ENCODE assay signal across 1 mouse cellular context in the genomic region with DNA sequence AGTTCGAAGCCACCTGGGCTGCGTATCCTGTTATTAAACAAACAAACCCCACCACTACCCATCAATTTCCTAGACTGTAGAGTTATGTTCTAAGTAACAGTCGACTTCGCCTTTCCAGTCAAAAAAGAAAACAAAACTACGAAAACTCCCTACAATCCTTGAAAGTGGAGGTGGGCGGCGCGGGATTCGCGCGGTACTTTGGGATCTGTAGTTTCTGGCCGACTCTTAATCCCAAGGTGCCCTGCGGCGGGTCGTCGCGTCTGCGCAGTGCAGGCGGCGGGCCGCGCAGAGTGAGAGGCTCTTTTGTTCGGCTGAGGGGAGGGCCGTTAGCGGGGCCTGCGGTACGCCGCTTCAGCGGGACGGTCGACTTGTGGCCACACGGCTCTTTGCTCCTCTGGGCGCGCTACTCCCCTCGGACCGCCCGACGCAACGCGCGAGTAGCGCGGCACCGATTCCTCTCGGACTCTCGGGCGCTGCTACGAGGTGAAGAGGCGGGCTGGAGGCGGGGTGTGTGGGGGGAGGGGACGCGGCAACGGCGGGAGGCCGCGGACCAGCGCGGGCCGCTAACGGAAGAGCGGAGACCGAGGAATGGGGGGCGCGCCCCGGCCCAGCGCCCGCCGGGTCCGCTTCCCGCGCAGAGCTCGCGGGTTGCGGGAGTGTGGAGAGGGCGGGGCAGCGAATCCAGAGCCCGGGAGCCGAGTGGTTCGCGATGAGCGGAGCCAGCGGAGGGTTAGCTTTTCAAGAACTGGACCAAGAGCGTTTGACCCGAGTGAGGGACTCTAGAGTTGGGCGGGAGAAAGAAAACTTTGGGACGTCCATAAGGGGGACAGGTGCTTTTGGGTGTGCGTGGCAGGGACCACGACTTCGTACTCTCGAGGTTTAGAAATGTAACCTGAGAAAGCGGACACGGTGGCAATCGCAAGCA.
TF ChIP-seq lines count a peak whose summit lies in the region.

Cbx1 (plus strand) TSS at position 257 of the 925 bp plus-strand sequence.

TF ChIP-seq in CH12.LX, 34 proteins besides CTCF, POLR2A, EP300 and RAD21 (continued from another document):
- no peak for TF ChIP-seq ZC3H11A (IDR thresholded peaks at IDR 0.05; ENCODE audit: low read depth, low read length)
- TF ChIP-seq TBP (conservative IDR thresholded peaks at IDR 0.05; ENCODE audit: low read depth, low read length) = peak; percentile 71; the same call in 1 of the 2 replicates
- peak; percentile 97 for TF ChIP-seq NRF1 (IDR thresholded peaks at IDR 0.05; ENCODE audit: low read depth, low read length)
- TF ChIP-seq HCFC1 (IDR thresholded peaks at IDR 0.05; ENCODE audit: low read depth, low read length) = peak; percentile 97
- no peak for TF ChIP-seq ZNF384 (IDR thresholded peaks at IDR 0.05; ENCODE audit: low read depth, low read length)
- peak; percentile 98 for TF ChIP-seq KAT2A (IDR thresholded peaks at IDR 0.05; ENCODE audit: insufficient replicate concordance, low read length)
- TF ChIP-seq MYC (IDR thresholded peaks at IDR 0.05; ENCODE audit: low read depth, low read length) = peak; percentile 35; the same call in 1 of the 2 replicates
- TF ChIP-seq ZMIZ1 (IDR thresholded peaks at IDR 0.05; ENCODE audit: low read depth, low read length) = peak; percentile 91
- TF ChIP-seq POLR2AphosphoS2 (IDR thresholded peaks at IDR 0.05; ENCODE audit: low read depth, low read length) = peak; percentile 75
- TF ChIP-seq SMC3 (IDR thresholded peaks at IDR 0.05; ENCODE audit: low read depth, low read length) = no peak
- no peak for TF ChIP-seq JUND (conservative IDR thresholded peaks at IDR 0.05; ENCODE audit: low read depth, low read length)
- TF ChIP-seq E2F4 (IDR thresholded peaks at IDR 0.05; ENCODE audit: insufficient replicate concordance, low read depth, low read length) = peak; percentile 86; the same call in 1 of the 2 replicates
- no peak for TF ChIP-seq RCOR1 (conservative IDR thresholded peaks at IDR 0.05; ENCODE audit: low read depth, low read length)
- peak; percentile 88; the same call in 1 of the 2 replicates for TF ChIP-seq UBTF (IDR thresholded peaks at IDR 0.05; ENCODE audit: low read depth, low read length)
- peak; percentile 87 for TF ChIP-seq CHD2 (IDR thresholded peaks at IDR 0.05; ENCODE audit: low read length)
- TF ChIP-seq GABPA (IDR thresholded peaks at IDR 0.05; ENCODE audit: insufficient replicate concordance, low read depth, low read length) = peak; percentile 74; the same call in 1 of the 2 replicates
- TF ChIP-seq ETS1 (conservative IDR thresholded peaks at IDR 0.05; ENCODE audit: low read depth, low read length) = no peak
- 0 out of 2 replicates have a peak, but pooled peaks have one; percentile 58 for TF ChIP-seq MAZ (IDR thresholded peaks at IDR 0.05; ENCODE audit: low read depth, low read length)
- no peak for TF ChIP-seq PAX5 (IDR thresholded peaks at IDR 0.05; ENCODE audit: low read length)
- TF ChIP-seq MXI1 (IDR thresholded peaks at IDR 0.05; ENCODE audit: low read depth, low read length) = no peak; the same call in 1 of the 2 replicates
- TF ChIP-seq MEF2A (IDR thresholded peaks at IDR 0.05; ENCODE audit: borderline replicate concordance, low read depth, low read length) = peak; percentile 61; the same call in 1 of the 2 replicates
- TF ChIP-seq ELF1 (IDR thresholded peaks at IDR 0.05; ENCODE audit: low read depth, low read length) = peak; percentile 72
- no peak for TF ChIP-seq MAX (IDR thresholded peaks at IDR 0.05; ENCODE audit: low read length)
- TF ChIP-seq NELFE (IDR thresholded peaks at IDR 0.05; ENCODE audit: low read depth, low read length) = peak; percentile 92
- TF ChIP-seq JUN (IDR thresholded peaks at IDR 0.05; ENCODE audit: insufficient read depth, low read depth, low read length) = no peak
- peak; percentile 90 for TF ChIP-seq TCF12 (IDR thresholded peaks at IDR 0.05; ENCODE audit: low read depth, low read length)
- no peak for TF ChIP-seq USF1 (IDR thresholded peaks at IDR 0.05; ENCODE audit: low read depth, low read length)
- no peak for TF ChIP-seq USF2 (conservative IDR thresholded peaks at IDR 0.05; ENCODE audit: low read depth, low read length)
- no peak for TF ChIP-seq ZKSCAN1 (IDR thresholded peaks at IDR 0.05; ENCODE audit: borderline replicate concordance, low read depth, low read length)
- peak; percentile 93 for TF ChIP-seq SIN3A (IDR thresholded peaks at IDR 0.05; ENCODE audit: low read length)
- TF ChIP-seq IRF4 (IDR thresholded peaks at IDR 0.05; ENCODE audit: low read depth, low read length) = peak; percentile 59; the same call in 1 of the 2 replicates
- no peak for TF ChIP-seq MAFK (IDR thresholded peaks at IDR 0.05; ENCODE audit: insufficient replicate concordance, low read length)
